Mouse (Mus musculus): ENCODE results near the gene Bckdhb. TPM values are rescaled to one million over a fixed set of nuclear protein-coding genes. Genes with fewer than 3 reads are reported as not detected.
"Not testable (repeated sequence)": the region's sequence is repeated elsewhere in the genome, so short reads cannot be mapped to it uniquely, and the experiment has no call there.

Bckdhb gene
- polyA plus RNA-seq, 1 experiment from 2014 or later: 47.6 TPM

GRCm38 (mm10) chr9:83905820-83906219 lies 19.1 kb upstream of the Bckdhb start:
- no peak overlapping the region for H3K9ac ChIP-seq

DNA sequence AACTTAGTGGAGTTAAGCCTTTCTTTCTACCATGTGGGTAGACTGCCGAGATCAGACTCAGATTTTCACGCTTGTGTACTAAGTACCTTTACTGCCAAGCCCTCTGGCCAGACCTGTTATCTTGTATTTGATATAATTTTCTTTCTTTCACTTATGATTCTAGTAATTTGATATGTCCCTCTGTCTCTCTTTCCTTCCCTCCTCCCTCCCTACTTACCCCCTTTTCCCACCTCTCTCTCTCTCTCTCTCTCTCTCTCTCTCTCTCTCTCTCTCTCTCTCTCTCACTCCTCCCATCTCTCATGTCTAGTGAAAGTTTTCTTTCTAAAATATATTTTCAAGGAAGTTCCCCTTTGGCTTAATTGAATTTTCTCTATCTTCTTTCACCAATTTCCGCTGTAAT lies 17.9 kb upstream of the Bckdhb start:
- 66% methylated on average over 3 of the region's 3 CpGs for WGBS
- H3K4me2 ChIP-seq: no peak overlapping the region
- no peak for TF ChIP-seq CTCF (IDR thresholded peaks at IDR 0.05; ENCODE audit: low read depth)
- H3K36me3 ChIP-seq (ENCODE audit: insufficient read depth): no peaks in the 10 kb centered on the region
- ATAC-seq (ENCODE audit: insufficient read depth) (no peak), DNase-seq (no peak)
- no peaks in the 10 kb centered on the region for H3K9me3 ChIP-seq (ENCODE audit: low read depth, low read length)
- H3K4me3 ChIP-seq (ENCODE audit: low read depth, low read length): no peak overlapping the region
- no peaks in the 10 kb centered on the region for H3K4me1 ChIP-seq (ENCODE audit: insufficient read depth)
- no peak overlapping the region for H3K27ac ChIP-seq (ENCODE audit: low read depth)
- H3K27me3 ChIP-seq (ENCODE audit: insufficient read depth, low read length): no peaks in the 10 kb centered on the region
- H3K9ac ChIP-seq: no peak overlapping the region

More at GRCm38 (mm10) chr9:83905820-83906219, 19.1 kb upstream of the Bckdhb start:
- Histone ChIP-seq H3K4me3 (ENCODE audit: low read depth, low read length) (no peak overlapping the region), H3K36me3 (ENCODE audit: insufficient read depth) (no peaks in the 10 kb centered on the region), H3K4me2 (no peak overlapping the region), H3K27me3 (ENCODE audit: insufficient read depth, low read length) (no peaks in the 10 kb centered on the region), H3K27ac (ENCODE audit: low read depth) (no peak overlapping the region), H3K9me3 (ENCODE audit: low read depth, low read length) (no peaks in the 10 kb centered on the region), H3K4me1 (ENCODE audit: insufficient read depth) (no peaks in the 10 kb centered on the region)
- 0 out of 2 replicates have a peak, but pooled peaks have one; percentile 14 for TF ChIP-seq CTCF (IDR thresholded peaks at IDR 0.05; ENCODE audit: low read depth)
- WGBS: 62% methylated on average over 4 of the region's 4 CpGs
- DNase-seq (peak; percentile 61), ATAC-seq (ENCODE audit: insufficient read depth) (no peak)

GRCm38 (mm10) chr9:83909836-83910235 lies 15.1 kb upstream of the Bckdhb start:
- H3K4me1 ChIP-seq (ENCODE audit: insufficient read depth): no peaks in the 10 kb centered on the region
- 73% methylated on average over 2 of the region's 2 CpGs for WGBS
- ATAC-seq (ENCODE audit: insufficient read depth) (no peak), DNase-seq (no peak)
- H3K9ac ChIP-seq: no peak overlapping the region
- no peak overlapping the region for H3K4me3 ChIP-seq (ENCODE audit: low read depth, low read length)
- TF ChIP-seq CTCF (IDR thresholded peaks at IDR 0.05; ENCODE audit: low read depth): no peak
- H3K27me3 ChIP-seq (ENCODE audit: insufficient read depth, low read length): no peaks in the 10 kb centered on the region
- no peaks in the 10 kb centered on the region for H3K36me3 ChIP-seq (ENCODE audit: insufficient read depth)
- H3K27ac ChIP-seq (ENCODE audit: low read depth): no peak overlapping the region
- no peak overlapping the region for H3K4me2 ChIP-seq
- H3K9me3 ChIP-seq (ENCODE audit: low read depth, low read length): no peaks in the 10 kb centered on the region

GRCm38 (mm10) chr9:83910926-83911325 lies 14.0 kb upstream of the Bckdhb start:
- H3K4me1 ChIP-seq (ENCODE audit: insufficient read depth): no peaks in the 10 kb centered on the region
- 87% methylated on average over 2 of the region's 2 CpGs for WGBS
- H3K27me3 ChIP-seq (ENCODE audit: insufficient read depth, low read length): no peaks in the 10 kb centered on the region

GRCm38 (mm10) chr9:83922076-83922475 lies 2.9 kb upstream of the Bckdhb start:
- Histone ChIP-seq H3K27ac (ENCODE audit: low read depth) (no peak overlapping the region), H3K27me3 (ENCODE audit: insufficient read depth, low read length) (no peaks in the 10 kb centered on the region), H3K4me1 (ENCODE audit: insufficient read depth) (no peaks in the 10 kb centered on the region; the same call in 1 of the 2 replicates), H3K4me2 (no peak overlapping the region), H3K9ac (no peak overlapping the region), H3K4me3 (ENCODE audit: low read depth, low read length) (no peak overlapping the region), H3K36me3 (ENCODE audit: insufficient read depth) (no peaks in the 10 kb centered on the region), H3K9me3 (ENCODE audit: low read depth, low read length) (no peaks in the 10 kb centered on the region)
- no peak for DNase-seq
- no peak for TF ChIP-seq CTCF (IDR thresholded peaks at IDR 0.05; ENCODE audit: low read depth)
- 78% methylated on average over 3 of the region's 3 CpGs for WGBS
- ATAC-seq (ENCODE audit: insufficient read depth): no peak

More at GRCm38 (mm10) chr9:83910926-83911325, 14.0 kb upstream of the Bckdhb start:
- DNase-seq: no peak
- no peak overlapping the region for H3K4me2 ChIP-seq
- ATAC-seq (ENCODE audit: insufficient read depth): no peak
- no peak overlapping the region for H3K9ac ChIP-seq
- H3K36me3 ChIP-seq (ENCODE audit: insufficient read depth): no peaks in the 10 kb centered on the region
- TF ChIP-seq CTCF (IDR thresholded peaks at IDR 0.05; ENCODE audit: low read depth): no peak
- no peak overlapping the region for H3K4me3 ChIP-seq (ENCODE audit: low read depth, low read length)
- H3K9me3 ChIP-seq (ENCODE audit: low read depth, low read length): no peaks in the 10 kb centered on the region
- no peak overlapping the region for H3K27ac ChIP-seq (ENCODE audit: low read depth)

DNA sequence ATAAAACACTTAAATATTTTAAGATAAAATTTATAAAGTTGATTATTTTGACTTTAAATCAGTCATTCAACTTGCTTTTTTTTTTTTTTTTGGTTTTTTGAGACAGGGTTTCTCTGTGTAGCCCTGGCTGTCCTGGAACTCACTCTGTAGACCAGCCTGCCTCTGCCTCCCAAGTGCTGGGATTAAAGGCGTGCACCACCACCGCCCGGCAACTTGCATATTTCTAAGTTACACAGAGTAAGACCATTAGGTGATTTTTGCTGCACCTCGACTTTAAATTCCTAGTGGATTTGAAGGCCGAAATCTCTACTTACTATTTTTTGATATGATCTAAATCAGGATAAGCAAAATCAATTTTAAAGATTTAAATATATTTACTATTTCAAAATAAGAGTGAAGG lies 589 bp upstream of the Bckdhb start:
- 84% methylated on average over 5 of the region's 5 CpGs for WGBS
- H3K27ac ChIP-seq (ENCODE audit: low read depth): no peak overlapping the region
- no peak for TF ChIP-seq CTCF (IDR thresholded peaks at IDR 0.05; ENCODE audit: low read depth)
- no peak for ATAC-seq (ENCODE audit: insufficient read depth)
- H3K27me3 ChIP-seq (ENCODE audit: insufficient read depth, low read length): no peaks in the 10 kb centered on the region
- no peaks in the 10 kb centered on the region for H3K9me3 ChIP-seq (ENCODE audit: low read depth, low read length)
- H3K4me1 ChIP-seq (ENCODE audit: insufficient read depth): no peaks in the 10 kb centered on the region; the same call in 1 of the 2 replicates
- H3K4me3 ChIP-seq (ENCODE audit: low read depth, low read length): peak overlapping the region; percentile 72
- H3K36me3 ChIP-seq (ENCODE audit: insufficient read depth): no peaks in the 10 kb centered on the region
- H3K4me2 ChIP-seq: peak overlapping the region; percentile 74
- H3K9ac ChIP-seq: no peak overlapping the region
- no peak for DNase-seq

DNA sequence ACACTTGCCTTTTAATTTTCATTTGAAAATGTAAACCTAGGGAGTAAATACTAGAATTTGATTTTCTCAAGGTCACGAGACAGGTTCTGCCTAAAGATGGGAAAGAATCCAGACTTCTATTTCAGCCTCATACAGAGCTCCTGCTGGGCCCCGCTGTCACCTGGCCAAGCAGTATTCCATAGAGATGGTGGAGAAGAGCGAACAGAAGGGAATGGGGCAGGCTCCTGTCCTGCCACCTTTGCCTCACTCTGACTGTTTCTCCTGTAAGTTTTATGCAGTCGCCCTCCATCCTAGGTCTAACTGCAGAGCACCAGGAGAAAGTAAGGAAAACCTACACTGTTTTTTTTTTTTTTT lies 720 bp downstream of the Bckdhb start:
- peak overlapping the region; percentile 72 for H3K4me3 ChIP-seq (ENCODE audit: low read depth, low read length)
- 53% methylated on average over 4 of the region's 4 CpGs for WGBS
- DNase-seq (no peak), ATAC-seq (ENCODE audit: insufficient read depth) (no peak)
- H3K27me3 ChIP-seq (ENCODE audit: insufficient read depth, low read length): no peaks in the 10 kb centered on the region
- H3K9me3 ChIP-seq (ENCODE audit: low read depth, low read length): no peaks in the 10 kb centered on the region
- TF ChIP-seq CTCF (IDR thresholded peaks at IDR 0.05; ENCODE audit: low read depth): no peak
- no peaks in the 10 kb centered on the region for H3K36me3 ChIP-seq (ENCODE audit: insufficient read depth)
- no peak overlapping the region for H3K27ac ChIP-seq (ENCODE audit: low read depth)
- H3K9ac ChIP-seq: peak overlapping the region; percentile 69
- no peaks in the 10 kb centered on the region; the same call in 1 of the 2 replicates for H3K4me1 ChIP-seq (ENCODE audit: insufficient read depth)
- peak overlapping the region; percentile 74 for H3K4me2 ChIP-seq

DNA sequence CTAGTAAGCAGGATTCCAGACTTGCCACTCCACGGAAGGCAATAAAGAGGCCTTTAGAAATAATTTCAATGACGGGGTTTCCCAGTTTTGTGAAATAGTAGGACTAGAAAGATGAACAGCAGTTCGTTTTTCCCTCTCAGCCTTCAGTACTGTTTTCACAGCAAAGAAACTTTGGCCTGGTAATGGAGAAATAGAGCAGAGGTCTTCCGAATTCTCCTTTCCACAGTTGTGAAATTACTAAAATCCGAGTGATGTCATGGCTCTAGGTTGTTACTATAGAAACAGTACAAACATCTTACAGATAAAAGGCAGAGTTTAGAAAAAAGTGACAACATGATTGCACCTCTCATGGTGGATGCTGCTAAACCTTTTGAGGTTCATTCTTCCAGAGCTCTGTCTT lies 1.4 kb downstream of the Bckdhb start:
- Histone ChIP-seq H3K9me3 (ENCODE audit: low read depth, low read length) (no peaks in the 10 kb centered on the region), H3K27me3 (ENCODE audit: insufficient read depth, low read length) (no peaks in the 10 kb centered on the region), H3K36me3 (ENCODE audit: insufficient read depth) (no peaks in the 10 kb centered on the region), H3K27ac (ENCODE audit: low read depth) (no peak overlapping the region), H3K9ac (no peak overlapping the region), H3K4me1 (ENCODE audit: insufficient read depth) (no peaks in the 10 kb centered on the region; the same call in 1 of the 2 replicates), H3K4me3 (ENCODE audit: low read depth, low read length) (no peak overlapping the region), H3K4me2 (no peak overlapping the region)
- no peak for DNase-seq
- TF ChIP-seq CTCF (IDR thresholded peaks at IDR 0.05; ENCODE audit: low read depth): no peak
- no peak for ATAC-seq (ENCODE audit: insufficient read depth)
- 75% methylated on average over 5 of the region's 5 CpGs for WGBS

DNA sequence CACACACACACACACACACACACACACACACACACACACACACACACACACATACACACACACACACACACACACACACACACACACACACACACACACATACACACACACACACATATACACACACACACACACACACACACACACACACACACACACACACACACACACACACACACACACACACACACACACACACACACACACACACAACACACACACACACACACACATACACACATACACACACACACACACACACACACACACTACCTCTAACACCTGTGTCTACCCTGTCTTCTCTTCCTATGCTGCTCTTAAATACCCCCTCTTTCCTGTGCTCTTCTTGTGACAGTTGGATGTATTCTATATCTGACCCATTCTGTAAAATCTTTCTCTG lies 14.6 kb downstream of the Bckdhb start:
- not testable (repeated sequence) for H3K9ac ChIP-seq; ATAC-seq (ENCODE audit: insufficient read depth); H3K4me3 ChIP-seq (ENCODE audit: low read depth, low read length); DNase-seq; H3K27ac ChIP-seq (ENCODE audit: low read depth); H3K4me2 ChIP-seq; H3K4me1 ChIP-seq (ENCODE audit: insufficient read depth); H3K27me3 ChIP-seq (ENCODE audit: insufficient read depth, low read length); H3K9me3 ChIP-seq (ENCODE audit: low read depth, low read length); H3K36me3 ChIP-seq (ENCODE audit: insufficient read depth)
